21 mouse cellular contexts compared by ENCODE assay signal in the genomic region with DNA sequence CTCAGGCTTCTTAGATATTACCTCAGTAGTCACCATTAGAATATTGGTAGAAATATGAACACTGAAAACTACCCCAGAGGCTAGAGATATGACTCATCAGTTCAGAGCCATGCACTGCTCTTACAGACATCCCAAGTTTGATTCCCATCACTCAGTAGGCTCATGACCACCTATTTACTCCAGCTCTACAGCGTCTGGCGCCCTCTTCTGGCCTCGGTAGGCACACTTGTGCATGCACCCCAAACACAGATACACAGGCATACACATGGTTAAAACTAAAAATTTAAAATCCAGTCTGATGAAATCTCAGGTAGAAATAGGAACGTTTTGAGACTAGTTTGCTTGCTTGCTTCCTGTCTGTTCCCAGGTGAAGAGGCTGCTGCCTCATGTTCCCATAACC.
DNase-seq lines count a peak whose midpoint lies in the region; ATAC-seq and TF ChIP-seq lines count a peak whose summit lies in the region.
"Had no signal": no experiment of that assay in that cellular context is flagged by ENCODE, and none has a peak within 500 bp of the region (broad histone marks: within the 10 kb centered on the region; RNA-seq: fewer than 3 reads in every experiment).

No protein-coding gene starts in this region.

- H3K4me3 ChIP-seq in intestine, postnatal 0 days (ENCODE audit: low read depth, low read length), result no peak overlapping the region
- H3K4me3 ChIP-seq in intestine, embryonic 16.5 days (ENCODE audit: low read length), result no peak overlapping the region
- H3K4me3 ChIP-seq in lung, postnatal 0 days (ENCODE audit: low read depth, low read length), result no peak overlapping the region
- H3K4me3 ChIP-seq in CH12.LX (replicated peaks in 1 of 3; ENCODE audit: low read depth in 2 of 3, low read length in 2 of 3, poor library complexity in 1 of 3), result no peak overlapping the region
- H3K4me3 ChIP-seq: heart, embryonic 10.5 days; hindbrain, embryonic 15.5 days; liver, embryonic 13.5 days; midbrain, embryonic 10.5 days; neural tube, embryonic 15.5 days had no signal

- no peaks in the 10 kb centered on the region for H3K36me3 ChIP-seq in intestine, postnatal 0 days (ENCODE audit: control insufficient read depth, insufficient read depth)
- H3K36me3 ChIP-seq in intestine, embryonic 16.5 days (ENCODE audit: control insufficient read depth, insufficient read depth, low read length), result no peaks in the 10 kb centered on the region
- H3K36me3 ChIP-seq in lung, postnatal 0 days (ENCODE audit: insufficient read depth, low read length), result no peaks in the 10 kb centered on the region
- no peaks in the 10 kb centered on the region for H3K36me3 ChIP-seq in CH12.LX (replicated peaks in 1 of 2; ENCODE audit: control insufficient read depth in 1 of 2, insufficient read depth in 1 of 2, low read length in 1 of 2)
- H3K36me3 ChIP-seq: heart, embryonic 10.5 days; hindbrain, embryonic 15.5 days; liver, embryonic 13.5 days; midbrain, embryonic 10.5 days; neural tube, embryonic 15.5 days had no signal

- no peak overlapping the region for H3K9ac ChIP-seq in intestine, postnatal 0 days (ENCODE audit: low read depth, low read length)
- H3K9ac ChIP-seq in intestine, embryonic 16.5 days (ENCODE audit: low read depth, low read length), result no peak overlapping the region
- no peak overlapping the region for H3K9ac ChIP-seq in lung, postnatal 0 days (replicated peaks; ENCODE audit: low read depth)
- H3K9ac ChIP-seq in CH12.LX (ENCODE audit: insufficient read depth, low read depth), result no peak overlapping the region
- H3K9ac ChIP-seq: hindbrain, embryonic 15.5 days; liver, embryonic 13.5 days; neural tube, embryonic 15.5 days had no signal

- no peak for ATAC-seq in intestine, postnatal 0 days
- no peak for ATAC-seq in intestine, embryonic 16.5 days
- ATAC-seq in lung, postnatal 0 days, result no peak
- ATAC-seq in Patski, result no peak
- ATAC-seq: forebrain, embryonic 14.5 days had no signal

- POLR2A ChIA-PET in Patski (lab: Charles Lee), result no interaction called here

- DNase-seq in lung, postnatal 0 days (ENCODE audit: low spot score), result no peak
- DNase-seq in lung, postnatal 36 days, result no peak
- peak; percentile 11 for DNase-seq in CH12.LX (ENCODE audit: extremely low read depth)
- no peak for DNase-seq in Patski (ENCODE audit: low read depth, low spot score)
- no peak for DNase-seq in embryo, embryonic 10 days (ENCODE audit: low spot score)
- DNase-seq in adrenal gland, postnatal 14 days, result no peak
- DNase-seq: adrenal gland, adult 8-10 months; cerebellum, adult 9-10 months; gastrocnemius, postnatal 10 days; heart, postnatal 14 days; kidney, adult 9 months; liver, embryonic 13.5 days; lung, postnatal 14 days; right cerebral cortex, postnatal 4 days had no signal

- H3K79me2 ChIP-seq in CH12.LX (replicated peaks; ENCODE audit: control insufficient read depth, extremely low read depth, insufficient read depth, poor library complexity, severe bottlenecking), result no peaks in the 10 kb centered on the region

- H3K4me2 ChIP-seq in intestine, postnatal 0 days (replicated peaks; ENCODE audit: low read depth), result no peak overlapping the region
- H3K4me2 ChIP-seq in intestine, embryonic 16.5 days (ENCODE audit: low read depth, low read length), result no peak overlapping the region
- H3K4me2 ChIP-seq in lung, postnatal 0 days (replicated peaks; ENCODE audit: low read depth, low read length), result no peak overlapping the region
- no peak overlapping the region for H3K4me2 ChIP-seq in CH12.LX (ENCODE audit: insufficient read depth, low read depth, poor library complexity, severe bottlenecking)
- H3K4me2 ChIP-seq: hindbrain, embryonic 15.5 days; liver, embryonic 13.5 days; neural tube, embryonic 15.5 days had no signal

- no peaks in the 10 kb centered on the region for H3K9me3 ChIP-seq in intestine, postnatal 0 days (ENCODE audit: control insufficient read depth)
- no peaks in the 10 kb centered on the region; the same call in 1 of the 2 replicates for H3K9me3 ChIP-seq in intestine, embryonic 16.5 days (ENCODE audit: control insufficient read depth, low read length)
- no peaks in the 10 kb centered on the region for H3K9me3 ChIP-seq in lung, postnatal 0 days (ENCODE audit: low read length)
- no peaks in the 10 kb centered on the region for H3K9me3 ChIP-seq in CH12.LX (replicated peaks; ENCODE audit: low read length)
- H3K9me3 ChIP-seq: heart, embryonic 10.5 days; hindbrain, embryonic 15.5 days; liver, embryonic 13.5 days; midbrain, embryonic 10.5 days; neural tube, embryonic 15.5 days had no signal

- no peaks in the 10 kb centered on the region for H3K27me3 ChIP-seq in intestine, postnatal 0 days (replicated peaks; ENCODE audit: control insufficient read depth, insufficient read depth, low read length)
- H3K27me3 ChIP-seq in intestine, embryonic 16.5 days (replicated peaks; ENCODE audit: control insufficient read depth, insufficient read depth, low read length), result no peaks in the 10 kb centered on the region
- H3K27me3 ChIP-seq in lung, postnatal 0 days (replicated peaks; ENCODE audit: insufficient read depth, low read length), result no peaks in the 10 kb centered on the region
- H3K27me3 ChIP-seq in CH12.LX (replicated peaks) (no peaks in the 10 kb centered on the region), Patski (no peaks in the 10 kb centered on the region)
- H3K27me3 ChIP-seq: hindbrain, embryonic 15.5 days; liver, embryonic 13.5 days; neural tube, embryonic 15.5 days had no signal

- TF ChIP-seq POLR2A in CH12.LX (IDR thresholded peaks at IDR 0.05; ENCODE audit: low read depth, low read length), result no peak

- CTCF ChIA-PET in Patski (lab: Charles Lee), result interaction anchor here (1.3 kb wide), 1 partner anchor 12 kb away, joined by 3 read pairs; no protein-coding TSS in a partner anchor

- H3K4me1 ChIP-seq in intestine, postnatal 0 days (replicated peaks; ENCODE audit: control insufficient read depth, insufficient read depth, low read length), result no peaks in the 10 kb centered on the region
- no peaks in the 10 kb centered on the region for H3K4me1 ChIP-seq in intestine, embryonic 16.5 days (ENCODE audit: control insufficient read depth, insufficient read depth, low read length)
- no peaks in the 10 kb centered on the region for H3K4me1 ChIP-seq in lung, postnatal 0 days (ENCODE audit: insufficient read depth, low read depth, low read length)
- no peaks in the 10 kb centered on the region for H3K4me1 ChIP-seq in CH12.LX (ENCODE audit: control insufficient read depth in 1 of 2, insufficient read depth in 2 of 2)
- H3K4me1 ChIP-seq: heart, embryonic 10.5 days; hindbrain, embryonic 15.5 days; liver, embryonic 13.5 days; midbrain, embryonic 10.5 days; neural tube, embryonic 15.5 days had no signal

- peak; percentile 1; the same call in 1 of the 2 replicates for TF ChIP-seq RAD21 in CH12.LX (IDR thresholded peaks at IDR 0.05; ENCODE audit: low read depth, low read length)

- 0 out of 2 replicates have a peak, but pooled peaks have one; percentile 11 for TF ChIP-seq CTCF in intestine, postnatal 0 days (IDR thresholded peaks at IDR 0.05; ENCODE audit: low read depth)
- 0 out of 2 replicates have a peak, but pooled peaks have one; percentile 14 for TF ChIP-seq CTCF in lung, postnatal 0 days (IDR thresholded peaks at IDR 0.05)
- peak in 1 of 2 experiments; percentile 30; a peak in 2 of 4 replicates for TF ChIP-seq CTCF in CH12.LX (conservative IDR thresholded peaks at IDR 0.05 in 1 of 2, IDR thresholded peaks at IDR 0.05 in 1 of 2; ENCODE audit: low read depth in 2 of 2, low read length in 2 of 2)
- peak; percentile 36 for TF ChIP-seq CTCF in Patski (IDR thresholded peaks at IDR 0.05)

- no peak for TF ChIP-seq EP300 in lung, postnatal 0 days (IDR thresholded peaks at IDR 0.05)
- TF ChIP-seq EP300 in CH12.LX (IDR thresholded peaks at IDR 0.05; ENCODE audit: low read length), result no peak

- WGBS in intestine, postnatal 0 days, result 63% methylated on average over 4 of the region's 4 CpGs
- 70% methylated on average over 4 of the region's 4 CpGs for WGBS in intestine, embryonic 16.5 days
- 58% methylated on average over 4 of the region's 4 CpGs for WGBS in lung, postnatal 0 days

- in situ Hi-C loops in CH12.LX (cut with MboI; ENCODE audit: low pct_ligation_motif_present, low pct_unique_long_range_greater_than_20kb, low sequenced_read_pairs), result no loop called here
- in situ Hi-C loops in Patski (cut with MboI; ENCODE audit: low pct_unique_long_range_greater_than_20kb), result no loop called here

- dilution Hi-C loops in CH12.LX (cut with MboI; ENCODE audit: extremely low pct_ligation_motif_present, extremely low pct_unique_long_range_greater_than_20kb, low sequenced_read_pairs), result no loop called here

- H3K27ac ChIP-seq in intestine, postnatal 0 days (ENCODE audit: low read depth, low read length), result no peak overlapping the region
- no peak overlapping the region for H3K27ac ChIP-seq in intestine, embryonic 16.5 days (ENCODE audit: low read length)
- H3K27ac ChIP-seq in lung, postnatal 0 days (ENCODE audit: low read length), result no peak overlapping the region
- H3K27ac ChIP-seq in CH12.LX (ENCODE audit: insufficient read depth, low read depth), result no peak overlapping the region
- H3K27ac ChIP-seq: heart, embryonic 10.5 days; hindbrain, embryonic 15.5 days; liver, embryonic 13.5 days; midbrain, embryonic 10.5 days; neural tube, embryonic 15.5 days had no signal

TF ChIP-seq in CH12.LX, 34 proteins besides CTCF, POLR2A, EP300 and RAD21:
- TF ChIP-seq TBP (conservative IDR thresholded peaks at IDR 0.05; ENCODE audit: low read depth, low read length), result no peak
